Mouse (Mus musculus) lung, postnatal 14 days (tissue): ENCODE data around the gene Lmtk2.

Experiments used
- DNase-seq: peaks from one replicate; pipeline ENCODE4 v3.0.0; 2021

Lmtk2 gene

DNA sequence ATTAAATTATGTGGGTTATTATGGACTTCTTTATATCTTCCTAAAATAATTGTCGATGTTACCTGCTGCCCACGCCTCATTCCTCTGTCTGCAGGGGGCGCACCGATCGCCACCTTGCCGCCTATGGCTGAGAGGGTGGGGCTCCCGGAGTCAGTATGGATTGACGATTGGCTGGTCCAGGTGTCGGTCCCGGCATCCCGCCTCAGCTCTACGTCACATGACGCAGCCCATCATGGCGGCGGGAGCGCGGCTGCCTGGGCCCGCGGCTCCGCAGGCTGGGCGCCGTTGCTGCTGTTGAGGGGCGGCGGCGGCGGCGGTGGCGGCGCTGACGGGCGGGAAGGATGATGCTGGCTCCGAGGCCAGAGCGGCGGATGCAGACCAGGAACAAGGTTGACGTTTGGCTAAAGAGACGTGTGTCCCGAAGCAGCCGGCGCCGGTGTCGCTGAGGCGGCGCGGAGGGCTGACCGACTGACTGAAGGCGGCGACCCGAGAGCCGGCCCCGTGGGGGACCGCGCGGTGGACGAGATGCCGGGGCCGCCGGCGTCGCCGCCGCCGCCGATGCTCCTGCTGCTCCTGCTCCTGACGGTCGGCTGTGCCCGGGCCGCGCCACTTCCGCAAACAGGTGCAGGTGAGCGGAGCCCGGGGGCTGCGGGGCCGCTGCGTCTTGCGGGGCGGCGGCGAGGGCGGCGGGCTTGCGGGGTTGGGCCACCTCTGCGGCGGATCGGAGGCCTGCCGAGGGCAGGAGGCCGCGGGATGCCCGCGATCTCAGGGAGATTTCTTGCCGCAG lies at the start of gene Lmtk2:
TSS of gene Lmtk2 (plus strand) at position 288 of the 787 bp plus-strand sequence.
- peak; percentile 98 for DNase-seq

DNA sequence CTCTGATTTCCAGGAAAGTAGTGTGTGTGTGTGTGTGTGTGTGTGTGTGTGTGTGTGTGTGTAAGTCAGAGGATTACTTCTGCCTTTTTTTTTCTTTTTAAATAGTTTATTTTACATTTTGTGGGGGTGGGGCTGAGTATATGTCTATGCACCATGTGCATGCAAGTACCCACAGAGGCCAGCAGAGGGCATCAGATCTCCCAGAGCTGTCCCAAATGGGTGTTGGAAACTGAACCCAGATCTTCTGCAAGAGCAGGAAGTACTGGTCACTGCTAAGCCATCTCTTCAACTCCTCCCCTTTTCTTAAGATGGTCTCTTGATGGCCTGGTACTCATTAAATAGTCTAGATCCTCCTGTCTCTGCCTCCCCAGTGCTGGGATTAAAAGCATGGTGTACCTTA lies 49.0 kb upstream of the Lmtk2 start:
- DNase-seq = no peak

DNA sequence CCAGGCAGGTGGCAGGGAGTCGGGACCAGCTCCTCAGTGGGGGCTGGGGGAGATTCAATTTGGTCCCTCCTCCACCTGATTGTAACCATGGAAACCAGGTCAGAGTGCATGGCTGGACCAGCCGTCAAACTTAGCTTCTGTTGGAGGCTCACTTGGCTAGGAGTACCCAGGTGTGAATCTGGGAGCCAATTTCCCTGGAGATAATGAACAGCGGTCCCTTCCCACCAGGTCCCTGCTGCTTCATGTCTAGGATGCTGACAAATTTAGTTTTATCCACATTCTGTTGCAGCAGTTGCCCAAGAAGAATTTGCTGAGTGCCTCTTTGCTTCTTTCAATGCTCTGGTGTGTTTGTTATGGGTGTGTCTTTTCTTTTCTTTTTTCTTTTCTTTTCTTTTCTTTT lies 46.8 kb upstream of the Lmtk2 start:
- DNase-seq = no peak

DNA sequence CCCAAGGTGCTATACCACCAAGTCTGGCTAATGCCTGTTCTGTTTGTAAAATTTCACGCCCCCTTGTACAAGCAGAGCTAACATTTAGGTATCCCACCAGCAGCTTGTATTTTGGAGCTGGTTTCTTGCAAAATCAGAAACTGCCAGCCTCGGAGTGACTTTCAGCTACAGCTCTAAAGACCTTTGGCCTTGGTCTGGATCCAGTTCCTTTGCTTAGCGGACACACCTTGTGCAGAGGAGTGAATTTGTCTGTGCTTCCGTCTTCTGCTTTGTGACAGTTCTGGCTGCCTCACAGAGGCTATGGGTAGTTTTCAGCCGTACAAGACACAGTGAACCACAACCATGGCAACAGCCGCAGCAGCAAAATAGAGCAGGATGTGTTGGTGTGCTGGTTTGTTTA lies 45.9 kb upstream of the Lmtk2 start:
- DNase-seq = no peak

DNA sequence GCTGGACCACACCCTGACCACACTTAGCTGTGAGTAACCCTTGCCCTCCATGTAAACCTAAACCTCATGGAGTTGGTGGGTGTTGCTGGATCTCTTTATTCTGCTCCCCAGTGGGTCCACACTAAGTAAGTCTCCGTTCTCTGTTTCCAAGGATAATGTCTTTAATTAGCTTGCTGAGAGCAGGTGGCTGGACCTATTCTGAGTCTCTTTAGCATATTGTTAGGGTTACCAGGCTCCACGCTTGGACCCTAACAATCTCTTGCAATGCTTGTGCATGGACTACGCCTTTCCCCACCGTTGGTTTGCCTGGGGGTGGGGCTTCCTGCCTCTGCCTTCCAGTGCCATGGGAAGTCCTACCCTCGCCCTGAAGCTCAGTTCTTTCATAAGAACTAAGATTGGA lies 36.1 kb upstream of the Lmtk2 start:
- no peak for DNase-seq

DNA sequence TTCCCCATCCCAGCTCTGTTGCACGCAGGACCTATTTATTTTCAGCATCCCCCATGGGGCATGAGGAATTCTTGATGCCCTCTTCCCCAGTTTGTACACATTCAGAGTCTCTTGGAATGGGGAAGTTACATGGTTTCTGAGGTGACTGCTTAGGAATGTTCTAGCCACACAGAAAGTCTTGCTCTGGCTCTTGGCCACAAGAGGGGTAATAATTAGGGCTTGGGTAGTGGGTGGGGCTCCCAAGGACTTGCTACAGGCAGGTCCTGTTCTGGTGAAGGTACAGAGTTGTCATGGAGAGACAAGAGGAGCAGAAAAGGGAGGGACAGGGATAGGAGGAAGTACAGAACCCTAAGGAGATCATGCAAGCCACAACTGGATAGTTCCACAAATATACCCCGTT lies 34.2 kb upstream of the Lmtk2 start:
- DNase-seq = peak; percentile 38

DNA sequence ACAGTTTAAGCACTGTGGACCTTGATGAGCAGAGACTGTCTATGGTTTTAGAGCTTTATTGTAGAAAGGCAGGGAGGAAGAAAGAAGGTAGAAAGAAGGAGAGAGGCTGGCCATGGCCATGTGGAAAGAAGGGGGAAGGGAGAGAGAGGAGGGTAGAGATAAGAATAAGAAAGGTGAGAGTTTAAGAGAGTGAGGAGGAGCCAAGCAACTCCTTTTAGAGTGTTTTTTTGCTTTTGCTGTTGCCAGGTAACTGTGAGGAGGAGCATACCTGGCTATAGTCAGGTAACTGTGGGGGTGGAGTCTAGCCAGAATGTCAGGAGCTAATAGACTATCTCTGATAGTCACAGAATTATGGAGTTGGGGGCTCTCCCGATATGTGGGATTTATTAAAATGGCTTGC lies 30.2 kb upstream of the Lmtk2 start:
- DNase-seq = no peak

DNA sequence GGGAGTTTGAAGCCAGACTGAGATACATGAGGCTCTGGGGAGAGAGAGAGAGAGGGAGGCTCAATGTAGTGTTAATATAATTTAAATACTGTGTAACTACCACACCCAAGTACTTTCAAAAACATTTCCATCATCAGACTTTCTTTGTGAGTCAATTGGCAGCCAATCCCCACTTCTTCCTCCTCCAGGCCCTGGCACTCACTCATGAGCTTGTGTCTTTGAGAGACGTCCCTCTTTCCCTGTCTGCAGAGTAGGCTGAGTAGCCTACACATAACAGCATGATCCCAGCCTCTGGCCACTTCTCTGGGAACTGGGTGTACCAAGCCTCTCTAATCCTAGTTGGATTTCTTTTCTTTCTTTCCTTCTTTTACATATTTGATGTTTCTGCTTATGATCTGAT lies 29.0 kb upstream of the Lmtk2 start:
- no peak for DNase-seq

DNA sequence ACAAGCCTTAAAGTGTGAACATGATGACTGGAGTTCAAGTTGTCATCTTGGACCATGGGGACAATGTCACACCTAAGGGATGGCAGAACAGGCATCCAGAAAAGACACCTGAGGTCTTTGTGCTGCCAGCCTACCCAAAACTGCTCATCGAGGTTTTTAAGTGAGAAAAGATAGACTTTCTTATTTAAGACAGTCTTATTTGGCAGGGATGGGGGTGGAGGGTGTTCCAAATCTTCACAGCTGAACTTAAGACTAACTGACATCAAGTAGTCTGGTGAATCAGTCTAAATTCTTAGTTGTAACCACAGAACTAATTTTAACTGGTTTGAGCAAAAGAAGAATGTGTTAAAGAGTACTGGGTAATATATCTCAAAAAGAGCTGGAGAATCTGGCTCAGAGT lies 22.7 kb upstream of the Lmtk2 start:
- DNase-seq = no peak

DNA sequence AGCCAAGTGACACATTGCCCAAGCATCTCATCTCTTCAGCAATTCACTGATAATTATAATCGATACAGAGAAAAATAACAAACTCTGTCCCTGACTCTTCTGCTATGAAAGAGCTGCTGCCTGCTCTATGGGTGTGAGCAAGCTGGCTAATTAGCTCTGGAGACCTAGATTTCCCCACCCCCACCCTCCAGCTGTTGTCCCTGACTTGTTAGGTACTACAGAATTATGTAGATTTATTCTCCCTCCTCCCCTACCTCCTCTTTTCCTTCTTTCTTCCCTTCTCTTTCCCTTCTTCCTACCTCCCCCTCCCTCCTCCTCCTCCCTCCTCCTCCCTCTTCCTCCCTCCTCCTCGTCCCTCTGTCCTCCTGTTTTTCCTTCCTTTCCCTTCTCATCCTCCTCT lies 19.4 kb upstream of the Lmtk2 start:
- no peak for DNase-seq

DNA sequence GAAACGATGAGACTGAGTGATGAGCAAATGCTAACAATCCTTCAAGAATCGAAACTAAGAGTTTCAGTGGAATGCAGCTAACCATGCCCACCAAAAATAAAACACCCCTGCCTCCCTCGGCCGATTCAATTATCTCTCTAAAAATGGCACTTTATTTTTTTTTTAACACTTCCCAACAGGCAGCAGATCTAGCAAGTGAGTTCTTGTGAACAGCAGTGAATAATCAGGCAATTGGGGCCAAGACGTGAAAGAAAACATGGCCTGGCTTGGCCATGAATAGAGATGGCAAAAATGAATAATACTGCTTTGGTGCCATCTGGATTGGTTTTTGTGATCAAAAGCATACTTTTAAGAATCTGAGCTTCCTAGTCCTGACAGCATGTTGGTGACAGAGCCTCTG lies 18.2 kb upstream of the Lmtk2 start:
- DNase-seq = no peak

DNA sequence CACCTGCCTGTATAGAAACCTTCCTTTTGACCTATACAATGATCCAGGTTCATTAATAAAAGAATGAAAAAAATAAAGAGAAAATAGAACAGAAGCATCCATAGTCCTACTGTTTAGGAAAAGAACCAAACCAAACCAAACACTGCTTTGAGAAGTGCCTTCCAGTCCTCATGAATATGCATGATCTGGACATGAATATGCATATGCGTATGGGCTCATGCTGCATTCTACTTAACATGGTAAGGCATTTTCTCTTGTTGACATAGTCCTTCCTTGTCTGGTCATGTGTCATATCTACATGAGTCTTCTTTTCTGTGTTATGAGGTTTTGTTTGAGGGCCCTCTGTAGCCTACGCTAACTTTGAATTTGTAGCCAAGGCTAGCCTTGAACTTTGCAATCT lies 16.7 kb upstream of the Lmtk2 start:
- DNase-seq = no peak

DNA sequence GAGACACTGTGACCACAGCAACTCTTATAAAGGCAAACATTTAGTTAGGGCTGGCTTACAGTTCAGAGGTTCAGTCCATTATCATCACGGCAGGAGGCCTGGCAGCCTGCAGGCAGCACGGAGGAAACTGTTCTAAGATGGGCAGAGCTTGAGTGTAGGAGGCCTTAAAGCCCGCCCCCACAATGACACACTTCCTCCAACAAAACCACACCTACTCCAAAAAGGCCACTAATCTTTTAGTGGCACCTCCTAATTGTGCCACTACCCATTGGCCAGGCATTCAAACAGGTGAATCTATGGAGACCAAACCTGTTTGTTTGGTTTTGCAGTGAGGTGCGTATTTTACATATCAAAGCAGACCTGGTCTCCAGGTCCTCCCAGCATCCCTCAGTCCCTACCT lies 16.0 kb upstream of the Lmtk2 start:
- DNase-seq = no peak

DNA sequence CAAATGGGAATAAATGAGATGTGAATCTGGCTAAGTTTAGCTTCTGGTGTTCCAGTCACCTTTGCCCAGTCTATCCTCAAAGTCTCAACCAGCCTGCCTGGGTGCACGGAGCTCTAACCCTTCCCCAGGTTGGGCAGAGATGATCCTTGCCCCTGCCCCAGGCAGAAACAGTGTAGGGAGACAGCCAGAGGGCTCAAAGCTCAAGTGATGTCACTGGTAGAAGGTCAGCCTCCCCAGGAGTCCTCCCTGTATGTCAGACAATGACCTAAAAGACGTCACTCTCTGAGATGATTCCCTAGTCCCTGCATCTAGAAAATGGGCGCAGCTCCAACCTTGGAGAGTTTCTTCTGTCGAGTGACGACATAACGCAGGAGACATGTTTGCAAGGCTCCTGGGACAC lies 14.5 kb upstream of the Lmtk2 start:
- no peak for DNase-seq

DNA sequence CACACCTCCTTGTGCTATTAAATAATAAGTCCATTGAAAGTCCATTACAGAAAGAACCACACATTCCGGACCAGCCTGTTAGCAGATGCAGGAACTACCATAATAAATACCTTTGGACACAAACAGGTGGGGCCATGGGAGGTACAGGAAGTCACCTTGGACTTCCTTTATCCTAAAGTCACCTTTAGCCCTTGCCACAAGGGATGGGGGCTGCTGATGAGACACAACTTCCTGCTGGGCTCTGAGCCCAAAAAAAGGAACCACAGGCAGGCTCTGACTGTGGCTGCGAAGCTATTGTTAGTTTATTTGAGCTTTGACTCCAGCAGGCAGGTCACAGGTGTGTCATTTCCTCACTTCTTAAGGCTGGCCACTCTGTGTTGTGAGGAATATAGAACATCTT lies 13.7 kb upstream of the Lmtk2 start:
- no peak for DNase-seq

DNA sequence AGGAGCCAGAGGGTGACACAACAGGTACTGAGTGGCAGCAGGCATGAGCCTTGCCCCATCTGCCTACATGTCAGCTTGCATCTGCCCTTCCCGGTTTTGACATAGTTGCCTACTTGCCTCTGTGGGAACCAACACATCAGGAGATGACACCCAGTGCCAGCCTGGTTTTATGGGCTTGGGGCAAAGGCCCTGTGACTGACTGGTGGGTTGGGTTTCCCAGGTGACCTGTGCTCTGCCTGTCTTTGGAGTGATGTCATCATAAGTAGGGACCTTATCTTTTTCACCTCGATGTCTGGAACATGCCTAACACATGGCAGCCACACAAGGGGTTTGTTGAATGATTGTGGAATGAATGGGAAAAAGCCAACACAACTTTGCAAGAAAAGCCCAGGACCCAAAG lies 11.9 kb upstream of the Lmtk2 start:
- DNase-seq = no peak

DNA sequence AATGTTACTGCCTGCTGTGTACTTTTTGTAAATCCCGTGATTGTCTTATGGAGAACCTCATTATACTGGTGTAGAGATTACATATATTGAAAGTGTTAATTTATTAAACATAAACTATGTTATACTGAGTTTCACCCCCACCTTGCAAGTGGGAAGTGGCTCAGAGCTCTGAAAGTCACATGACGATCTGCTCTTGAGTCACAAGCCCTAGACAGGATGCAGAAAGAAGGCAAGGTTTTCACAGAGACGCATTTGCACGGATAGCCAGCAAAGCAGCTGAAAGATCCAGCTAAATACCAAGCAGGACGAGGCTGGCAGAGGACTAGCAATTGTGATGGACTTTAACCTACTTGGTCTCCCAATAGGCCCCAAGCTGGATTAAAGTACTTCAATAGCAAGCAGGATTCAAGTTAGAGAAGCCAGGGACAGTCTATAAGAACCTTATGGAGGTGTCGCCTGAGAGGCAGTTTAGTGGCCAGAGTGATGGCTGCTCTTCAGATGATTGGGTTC lies 4.7 kb upstream of the Lmtk2 start:
- DNase-seq = no peak

DNA sequence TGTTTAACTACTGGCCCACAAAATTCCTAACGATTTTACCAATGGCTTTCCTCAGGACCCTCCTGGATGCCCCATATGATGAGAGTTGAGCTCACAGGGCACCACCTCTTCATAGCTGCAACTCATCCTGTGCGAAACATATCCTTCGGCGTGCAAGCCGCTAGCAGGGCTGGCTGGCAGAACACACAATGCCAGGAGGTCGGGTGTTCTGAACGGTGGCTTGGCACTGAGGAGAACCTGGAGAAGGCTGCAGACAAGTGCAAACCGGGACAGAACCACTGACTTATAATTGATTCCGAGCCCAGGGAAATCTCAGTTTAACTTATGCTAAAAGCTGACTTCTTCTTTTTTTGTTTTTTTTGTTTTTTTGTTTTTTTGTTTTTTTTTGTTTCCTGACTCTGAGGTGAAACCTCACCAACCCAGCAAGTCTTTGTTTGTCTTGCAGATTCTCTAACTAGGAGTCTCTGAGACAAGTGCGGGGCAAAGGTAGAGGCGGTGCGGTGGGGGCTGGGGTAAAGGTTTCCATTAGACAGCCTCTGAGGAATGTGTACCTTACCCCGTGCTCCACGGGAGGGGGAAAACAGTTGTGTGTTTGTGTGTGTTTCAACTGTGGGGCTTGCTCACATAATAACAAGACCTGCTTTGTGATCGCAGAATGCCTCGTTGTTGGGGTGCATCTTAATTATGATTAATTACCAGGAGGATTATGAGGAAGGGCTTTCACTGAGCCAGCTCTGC lies 2.2 kb upstream of the Lmtk2 start:
- DNase-seq = no peak

DNA sequence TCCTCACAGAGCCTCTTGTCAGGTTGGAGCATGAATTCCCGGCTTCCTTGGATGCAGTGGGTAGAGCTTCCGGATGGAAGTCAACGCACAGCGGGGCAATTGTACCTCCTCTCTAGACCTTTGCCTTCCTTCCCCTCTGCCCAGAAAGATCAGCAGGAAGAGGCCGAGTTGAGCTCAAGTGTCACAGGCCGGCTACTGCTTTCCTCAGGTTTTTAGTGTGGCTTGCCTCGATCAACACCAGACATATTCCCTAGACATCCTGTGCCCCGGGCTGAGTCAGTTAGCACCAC lies 1.7 kb upstream of the Lmtk2 start:
- DNase-seq = no peak

DNA sequence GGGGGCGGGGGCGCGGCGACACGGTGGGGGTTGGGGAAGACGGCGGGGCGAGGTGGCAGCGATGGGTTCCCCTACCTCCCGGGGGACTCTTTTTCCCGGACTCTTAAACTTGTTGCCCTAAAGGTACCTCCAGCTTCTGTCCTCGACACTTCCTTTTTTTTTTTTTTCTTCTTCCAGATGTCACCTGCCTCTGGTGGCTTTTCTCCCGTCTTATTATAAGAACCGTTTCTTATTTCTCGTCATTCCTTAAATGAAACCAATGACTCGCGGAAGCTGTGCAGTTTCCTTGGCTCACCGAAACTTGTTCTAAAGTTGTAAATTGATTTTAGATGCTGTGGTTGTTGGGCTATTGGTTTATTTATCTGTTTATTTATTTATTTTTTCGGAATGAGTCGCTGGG lies 712 bp downstream of the Lmtk2 start:
- no peak for DNase-seq

DNA sequence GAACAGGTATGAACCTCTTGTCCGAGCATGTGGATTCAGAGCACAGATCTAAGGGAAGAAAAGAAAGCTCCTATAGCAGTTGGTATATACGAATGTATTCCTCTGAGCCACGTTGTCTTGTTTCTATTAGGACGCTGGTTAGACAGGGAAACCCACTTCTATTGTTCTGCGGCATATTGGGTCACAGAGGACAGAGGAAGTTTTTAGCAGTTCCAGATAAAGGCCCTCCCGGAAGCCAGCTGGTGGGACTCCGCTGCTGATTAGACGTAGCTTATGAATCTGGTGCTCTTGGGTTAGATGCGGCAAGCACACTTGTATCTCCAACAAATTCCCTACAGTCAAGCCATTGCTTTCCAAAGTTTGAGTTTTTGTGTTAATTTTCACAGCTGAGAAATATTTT lies 4.8 kb downstream of the Lmtk2 start:
- no peak for DNase-seq

DNA sequence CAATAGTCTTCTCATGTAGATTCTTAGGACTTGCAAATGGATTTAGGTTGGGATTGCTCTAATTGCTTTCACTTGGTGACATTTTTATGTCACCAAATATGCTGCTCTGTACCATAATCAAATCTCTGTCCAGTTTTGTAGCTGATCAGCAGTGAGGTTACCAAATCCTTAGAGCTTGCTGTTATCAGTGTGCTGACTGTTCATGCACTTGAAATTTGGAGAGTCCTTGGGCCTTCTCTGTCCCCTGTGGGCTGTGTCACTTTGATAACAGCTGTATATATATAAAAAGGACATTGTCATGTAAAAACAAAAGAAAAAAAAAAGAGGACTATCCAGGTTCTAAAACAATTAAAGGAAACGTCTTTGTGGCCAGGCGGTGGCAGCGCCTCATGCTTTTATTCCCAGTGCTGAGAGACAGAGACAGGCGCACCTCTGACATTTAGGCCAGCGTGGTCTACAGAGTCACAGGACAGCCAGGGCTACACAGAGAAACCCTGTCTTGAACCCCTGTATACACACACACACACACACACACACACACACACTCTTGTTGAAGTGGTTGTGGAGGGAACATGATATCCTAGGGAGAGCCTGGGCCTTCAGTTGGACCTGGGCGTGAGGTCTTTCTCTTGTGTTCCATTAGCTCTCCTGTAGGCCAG lies 5.4 kb downstream of the Lmtk2 start:
- no peak for DNase-seq

DNA sequence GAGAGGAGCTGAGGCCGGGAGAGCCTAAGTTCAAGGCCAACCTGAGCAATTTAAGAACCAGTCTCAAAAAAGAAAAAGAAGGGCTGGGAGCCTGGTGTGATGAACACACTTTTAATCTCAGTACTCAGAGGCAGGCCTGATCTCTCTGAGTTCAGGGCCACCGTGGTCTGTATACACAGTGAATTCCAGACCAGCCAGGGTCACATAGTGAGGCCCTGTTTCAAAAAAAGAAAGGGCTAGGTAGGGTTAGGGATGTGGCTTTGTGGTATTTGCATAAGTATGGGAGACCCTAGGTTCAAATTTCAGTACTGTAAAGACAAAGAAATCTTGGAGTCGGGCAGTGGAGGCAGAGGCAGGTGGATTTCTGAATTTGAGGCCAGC lies 5.9 kb downstream of the Lmtk2 start:
- DNase-seq = no peak

DNA sequence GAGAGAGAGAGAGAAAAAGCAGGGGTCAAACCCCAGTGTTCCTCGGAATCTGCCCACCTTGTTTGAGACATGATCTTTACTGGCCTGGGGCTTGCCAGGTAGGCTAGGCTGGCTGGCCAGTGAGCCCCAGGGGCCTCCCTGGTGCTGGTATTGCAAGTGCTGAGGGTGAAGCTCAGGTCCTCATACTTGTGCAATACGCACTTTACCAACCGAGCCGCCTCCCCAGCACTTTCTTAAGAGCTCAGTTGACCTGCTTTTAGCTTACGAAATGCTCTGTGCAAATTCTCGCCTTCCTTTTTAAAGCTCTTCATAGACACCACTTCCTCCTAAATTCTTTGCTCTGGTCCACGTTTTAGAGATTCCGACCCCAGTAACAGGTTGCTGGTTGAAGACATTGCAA lies 9.0 kb downstream of the Lmtk2 start:
- peak; percentile 34 for DNase-seq
